Mouse (Mus musculus) urinary bladder, postnatal 25 days (tissue): Measurements from ENCODE around the gene Map7d2.

Experiments used
- DNase-seq: peaks from one replicate; pipeline ENCODE4 v3.0.0; 2022; ENCODE audit warnings: low spot score

Map7d2 gene

GRCm38 (mm10) chrX:159509847-159510715, 95.7 kb downstream of the Map7d2 start:
- DNase-seq = no peak

GRCm38 (mm10) chrX:159510716-159511051, 96.3 kb downstream of the Map7d2 start:
- DNase-seq = no peak

GRCm38 (mm10) chrX:159515599-159515998, 101.2 kb downstream of the Map7d2 start:
- DNase-seq = no peak

- no peak for DNase-seq
Observed at GRCm38 (mm10) chrX:159521780-159522179, 107.4 kb downstream of the Map7d2 start.

GRCm38 (mm10) chrX:159522651-159523050, 108.3 kb downstream of the Map7d2 start:
- no peak for DNase-seq

GRCm38 (mm10) chrX:159526388-159526787, 112.0 kb downstream of the Map7d2 start, which contains the start of gene Bclaf3:
TSS of gene Bclaf3 (plus strand) at chrX:159526688.
- no peak for DNase-seq

- DNase-seq = peak; percentile 91
Observed at GRCm38 (mm10) chrX:159532427-159532810, 118.0 kb downstream of the Map7d2 start.

- peak; percentile 33 for DNase-seq
Observed at GRCm38 (mm10) chrX:159532811-159533462, 118.6 kb downstream of the Map7d2 start.

- DNase-seq = no peak
Observed at GRCm38 (mm10) chrX:159541936-159542335, 127.6 kb downstream of the Map7d2 start.

GRCm38 (mm10) chrX:159547093-159547492, 132.7 kb downstream of the Map7d2 start:
- DNase-seq = no peak
